Mouse (Mus musculus) left cerebral cortex, postnatal 36 days (tissue): ENCODE measurements around the gene 2410004P03Rik. TPM values are rescaled to one million over a fixed set of nuclear protein-coding genes. Genes with fewer than 3 reads are reported as not detected.

Experiments
- DNase-seq, 2 experiments: peaks; one replicate each; pipeline ENCODE4 v3.0.0; 2021 to 2022; ENCODE audit warnings: low spot score in 2 of 2, mixed read lengths in 1 of 2
- intact Hi-C: fragments of 180-260 bp; cut with DNase I; formaldehyde crosslinking; loops from one replicate; pipeline ENCODE4 v1.15.1; 2025
- total RNA-seq, 2 experiments: library from RNA; stranded (reverse); gene quantifications; 2 replicates each; pipeline ENCODE4 v1.2.3; 2021

Gene 2410004P03Rik
- total RNA-seq, 2 experiments from 2014 or later = 0.34 to 0.89 TPM

DNA sequence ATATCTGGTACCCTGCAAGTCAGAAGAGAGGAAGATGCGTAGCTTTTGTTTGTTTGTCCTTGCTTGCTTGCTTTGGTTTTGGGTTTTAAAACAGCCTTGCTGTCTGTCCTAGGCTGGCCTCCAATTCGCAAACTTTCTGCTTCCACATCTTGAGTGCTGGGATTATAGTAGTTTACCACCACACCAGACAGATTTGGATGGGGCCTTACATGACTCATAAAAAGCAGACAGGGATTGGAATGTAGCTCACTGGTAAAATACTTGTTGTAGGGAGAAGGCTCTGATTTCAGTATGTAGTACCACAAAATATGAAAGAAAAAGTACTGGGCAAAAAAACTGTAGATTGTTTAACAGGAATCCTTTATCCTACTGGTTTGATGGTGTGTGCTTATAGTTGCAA is 44.7 kb downstream of the 2410004P03Rik start:
- no peak for DNase-seq
- intact Hi-C loops = no loop called here

GRCm38 (mm10) chr12:16963354-16963753 is 48.2 kb downstream of the 2410004P03Rik start:
- intact Hi-C loops = no loop called here
- DNase-seq = no peak

- DNase-seq = no peak
- intact Hi-C loops = no loop called here
Measured at GRCm38 (mm10) chr12:16958851-16959250, 52.7 kb downstream of the 2410004P03Rik start.

Other genes with a start within 250 kb of the 2410004P03Rik start
- 1 to 10 TPM; 1.5 to 1.9 TPM for gene Greb1, start 210.8 kb downstream of the 2410004P03Rik start, total RNA-seq
- 10 to 100 TPM; 32.4 to 37.5 TPM for gene E2f6, start 200.8 kb downstream of the 2410004P03Rik start, total RNA-seq
- gene Rock2, start 116.8 kb downstream of the 2410004P03Rik start, total RNA-seq = 100 to 1,000 TPM; 122 to 152 TPM
- 1 to 10 TPM in 1 of 2 experiments, under 1 TPM in 1; 0.84 to 1.4 TPM for gene Pqlc3, start 11.3 kb downstream of the 2410004P03Rik start, total RNA-seq
- gene Kcnf1, start 165.2 kb upstream of the 2410004P03Rik start, total RNA-seq = 100 to 1,000 TPM; 102 to 115 TPM